Mouse (Mus musculus): Measurements from ENCODE around the gene Kcnd3. TPM values are rescaled to one million over a fixed set of nuclear protein-coding genes. Genes with fewer than 3 reads are reported as not detected.
A peak's percentile ranks its signal among the peaks of the same experiment; 100 is the strongest.

Gene Kcnd3
- polyA plus RNA-seq, 1 experiment from 2014 or later, result 8.2 TPM

- H3K9me3 ChIP-seq (replicated peaks), result no peaks in the 10 kb centered on the region
- no peak overlapping the region for H3K27ac ChIP-seq (replicated peaks)
- ATAC-seq (ENCODE audit: low FRiP score), result no peak
- no peaks in the 10 kb centered on the region for H3K27me3 ChIP-seq (replicated peaks)
- H3K9ac ChIP-seq (replicated peaks), result no peak overlapping the region
- H3K4me2 ChIP-seq, result no peak overlapping the region
- H3K4me3 ChIP-seq (replicated peaks), result no peak overlapping the region
- H3K36me3 ChIP-seq, result no peaks in the 10 kb centered on the region
- 72% methylated on average over 2 of the region's 2 CpGs for WGBS
- peaks cover 14% of the 10 kb centered on the region for H3K4me1 ChIP-seq
These were observed 140.1 kb downstream of the Kcnd3 start for GRCm38 (mm10) chr3:105592246-105592645.

GRCm38 (mm10) chr3:105600483-105600882, 148.4 kb downstream of the Kcnd3 start:
- H3K4me3 ChIP-seq (replicated peaks), result no peak overlapping the region
- H3K27me3 ChIP-seq (replicated peaks), result no peaks in the 10 kb centered on the region
- H3K4me1 ChIP-seq, result no peaks in the 10 kb centered on the region
- no peak for ATAC-seq (ENCODE audit: low FRiP score)
- no peaks in the 10 kb centered on the region for H3K36me3 ChIP-seq
- H3K27ac ChIP-seq (replicated peaks), result no peak overlapping the region
- 85% methylated on average over 4 of the region's 4 CpGs for WGBS
- H3K9ac ChIP-seq (replicated peaks), result no peak overlapping the region
- H3K4me2 ChIP-seq, result no peak overlapping the region
- no peaks in the 10 kb centered on the region for H3K9me3 ChIP-seq (replicated peaks)

- H3K4me1 ChIP-seq, result no peaks in the 10 kb centered on the region
- H3K27me3 ChIP-seq (replicated peaks), result no peaks in the 10 kb centered on the region
- H3K27ac ChIP-seq (replicated peaks), result no peak overlapping the region
- no peak overlapping the region for H3K4me2 ChIP-seq
- no peak overlapping the region for H3K9ac ChIP-seq (replicated peaks)
- H3K9me3 ChIP-seq (replicated peaks), result no peaks in the 10 kb centered on the region
- ATAC-seq (ENCODE audit: low FRiP score), result no peak
- WGBS, result 77% methylated on average over 5 of the region's 5 CpGs
- no peaks in the 10 kb centered on the region for H3K36me3 ChIP-seq
- H3K4me3 ChIP-seq (replicated peaks), result no peak overlapping the region
These were observed 150.8 kb downstream of the Kcnd3 start for GRCm38 (mm10) chr3:105602966-105603365.

- H3K9ac ChIP-seq (replicated peaks), result no peak overlapping the region
- no peak overlapping the region for H3K27ac ChIP-seq (replicated peaks)
- no peaks in the 10 kb centered on the region for H3K36me3 ChIP-seq
- no peaks in the 10 kb centered on the region for H3K4me1 ChIP-seq
- no peak for ATAC-seq (ENCODE audit: low FRiP score)
- 86% methylated on average over 5 of the region's 5 CpGs for WGBS
- H3K27me3 ChIP-seq (replicated peaks), result no peaks in the 10 kb centered on the region
- H3K4me2 ChIP-seq, result no peak overlapping the region
- H3K4me3 ChIP-seq (replicated peaks), result no peak overlapping the region
- no peaks in the 10 kb centered on the region for H3K9me3 ChIP-seq (replicated peaks)
These were observed 153.6 kb downstream of the Kcnd3 start for GRCm38 (mm10) chr3:105605726-105606125.

- Histone ChIP-seq H3K27ac (replicated peaks) (no peak overlapping the region), H3K4me2 (no peak overlapping the region), H3K9me3 (replicated peaks) (no peaks in the 10 kb centered on the region), H3K4me1 (peaks cover 8% of the 10 kb centered on the region; the same call in 1 of the 2 replicates), H3K4me3 (replicated peaks) (no peak overlapping the region), H3K9ac (replicated peaks) (no peak overlapping the region), H3K36me3 (no peaks in the 10 kb centered on the region), H3K27me3 (replicated peaks) (no peaks in the 10 kb centered on the region)
- whole genome bisulfite sequencing, result 90% methylated on average over 3 of the region's 3 CpGs
- ATAC-seq (ENCODE audit: low FRiP score), result no peak
These were observed 156.7 kb downstream of the Kcnd3 start for GRCm38 (mm10) chr3:105608857-105609256.

GRCm38 (mm10) chr3:105611531-105612422, 159.6 kb downstream of the Kcnd3 start:
- H3K4me2 ChIP-seq, result no peak overlapping the region
- peaks cover 8% of the 10 kb centered on the region; the same call in 1 of the 2 replicates for H3K4me1 ChIP-seq
- no peaks in the 10 kb centered on the region for H3K9me3 ChIP-seq (replicated peaks)
- no peaks in the 10 kb centered on the region for H3K27me3 ChIP-seq (replicated peaks)
- no peak for ATAC-seq (ENCODE audit: low FRiP score)
- H3K27ac ChIP-seq (replicated peaks), result 0 out of 2 replicates have a peak overlapping the region, but pooled peaks have one; percentile 9
- H3K4me3 ChIP-seq (replicated peaks), result no peak overlapping the region
- WGBS, result 76% methylated on average over 7 of the region's 7 CpGs
- no peak overlapping the region for H3K9ac ChIP-seq (replicated peaks)
- H3K36me3 ChIP-seq, result no peaks in the 10 kb centered on the region

- ATAC-seq (ENCODE audit: low FRiP score), result no peak
- Histone ChIP-seq H3K4me3 (replicated peaks) (no peak overlapping the region), H3K9me3 (replicated peaks) (no peaks in the 10 kb centered on the region), H3K27ac (replicated peaks) (0 out of 2 replicates have a peak overlapping the region, but pooled peaks have one; percentile 9), H3K4me2 (no peak overlapping the region), H3K4me1 (peaks cover 8% of the 10 kb centered on the region; the same call in 1 of the 2 replicates), H3K9ac (replicated peaks) (no peak overlapping the region), H3K36me3 (no peaks in the 10 kb centered on the region), H3K27me3 (replicated peaks) (no peaks in the 10 kb centered on the region)
- WGBS, result 61% methylated on average over 4 of the region's 4 CpGs
These were observed 160.3 kb downstream of the Kcnd3 start for GRCm38 (mm10) chr3:105612423-105612814.

- WGBS, result 89% methylated on average over 2 of the region's 2 CpGs
- Histone ChIP-seq H3K27me3 (replicated peaks) (no peaks in the 10 kb centered on the region), H3K4me3 (replicated peaks) (no peak overlapping the region), H3K9me3 (replicated peaks) (no peaks in the 10 kb centered on the region), H3K36me3 (no peaks in the 10 kb centered on the region), H3K9ac (replicated peaks) (no peak overlapping the region), H3K27ac (replicated peaks) (no peak overlapping the region), H3K4me2 (no peak overlapping the region), H3K4me1 (peaks cover 4% of the 10 kb centered on the region; the same call in 1 of the 2 replicates)
- no peak for ATAC-seq (ENCODE audit: low FRiP score)
These were observed 165.0 kb downstream of the Kcnd3 start for GRCm38 (mm10) chr3:105616861-105617743.

GRCm38 (mm10) chr3:105621154-105621553, 169.0 kb downstream of the Kcnd3 start:
- H3K9ac ChIP-seq (replicated peaks), result no peak overlapping the region
- H3K27me3 ChIP-seq (replicated peaks), result no peaks in the 10 kb centered on the region
- H3K9me3 ChIP-seq (replicated peaks), result no peaks in the 10 kb centered on the region
- WGBS, result 77% methylated on average over 8 of the region's 8 CpGs
- no peaks in the 10 kb centered on the region for H3K36me3 ChIP-seq
- H3K27ac ChIP-seq (replicated peaks), result no peak overlapping the region
- H3K4me1 ChIP-seq, result no peaks in the 10 kb centered on the region
- no peak for ATAC-seq (ENCODE audit: low FRiP score)
- no peak overlapping the region for H3K4me2 ChIP-seq
- no peak overlapping the region for H3K4me3 ChIP-seq (replicated peaks)

GRCm38 (mm10) chr3:105623137-105623536, 171.0 kb downstream of the Kcnd3 start:
- H3K9me3 ChIP-seq (replicated peaks), result no peaks in the 10 kb centered on the region
- ATAC-seq (ENCODE audit: low FRiP score), result no peak
- no peaks in the 10 kb centered on the region for H3K27me3 ChIP-seq (replicated peaks)
- no peaks in the 10 kb centered on the region for H3K36me3 ChIP-seq
- H3K9ac ChIP-seq (replicated peaks), result no peak overlapping the region
- H3K4me3 ChIP-seq (replicated peaks), result no peak overlapping the region
- H3K4me2 ChIP-seq, result no peak overlapping the region
- no peak overlapping the region for H3K27ac ChIP-seq (replicated peaks)
- WGBS, result 47% methylated on average over 4 of the region's 4 CpGs
- no peaks in the 10 kb centered on the region for H3K4me1 ChIP-seq

GRCm38 (mm10) chr3:105625961-105626360, 173.8 kb downstream of the Kcnd3 start:
- no peak overlapping the region for H3K4me2 ChIP-seq
- no peak for ATAC-seq (ENCODE audit: low FRiP score)
- H3K27ac ChIP-seq (replicated peaks), result no peak overlapping the region
- H3K36me3 ChIP-seq, result no peaks in the 10 kb centered on the region
- no peaks in the 10 kb centered on the region for H3K9me3 ChIP-seq (replicated peaks)
- WGBS, result 73% methylated on average over 2 of the region's 2 CpGs
- H3K27me3 ChIP-seq (replicated peaks), result no peaks in the 10 kb centered on the region
- H3K4me1 ChIP-seq, result no peaks in the 10 kb centered on the region
- no peak overlapping the region for H3K4me3 ChIP-seq (replicated peaks)
- H3K9ac ChIP-seq (replicated peaks), result no peak overlapping the region

Measured in neural tube, embryonic 15.5 days (tissue).